Mouse (Mus musculus) heart, postnatal 0 days (tissue): ENCODE results near the gene Gm49711. TPM values are rescaled to one million over a fixed set of nuclear protein-coding genes. Genes with fewer than 3 reads are reported as not detected.

Experiments used
- ATAC-seq: fragments of 200-750 bp; cut with Nextera tagmentation; 2 replicates; pipeline ENCODE4 v1.8.0; 2017; ENCODE audit warnings: low read depth, moderate number of reproducible peaks, moderate library complexity; ENCODE audit not compliant: insufficient read depth
- DNase-seq: peaks from one replicate; pipeline ENCODE4 v3.0.0-alpha.2; 2016; ENCODE audit warnings: low spot score
- H3K27ac ChIP-seq: fragments of 300-500 bp; sonication (generic); 2 replicates; pipeline ENCODE4 v1.5.1; 2014; ENCODE audit warnings: low read depth, mild to moderate bottlenecking
- H3K27me3 ChIP-seq: fragments of 300-500 bp; sonication (generic); 2 replicates; pipeline ENCODE4 v1.6.1; 2014; ENCODE audit warnings: low read length, mixed read lengths; ENCODE audit not compliant: control insufficient read depth, insufficient read depth
- H3K36me3 ChIP-seq: fragments of 300-500 bp; sonication (generic); replicated peaks from 2 replicates; pipeline ENCODE4 v1.6.1; 2014; ENCODE audit warnings: low read length, mixed read lengths; ENCODE audit not compliant: control insufficient read depth, insufficient read depth
- H3K4me1 ChIP-seq: fragments of 300-500 bp; sonication (generic); 2 replicates; pipeline ENCODE4 v1.6.1; 2014; ENCODE audit warnings: antibody characterized with exemption; ENCODE audit not compliant: control insufficient read depth, insufficient read depth
- H3K4me2 ChIP-seq: fragments of 300-500 bp; sonication (generic); 2 replicates; pipeline ENCODE4 v1.6.1; 2014; ENCODE audit warnings: low read depth, mild to moderate bottlenecking, low read length, moderate library complexity
- H3K4me3 ChIP-seq: fragments of 300-500 bp; sonication (generic); 2 replicates; pipeline ENCODE4 v1.5.1; 2014; ENCODE audit warnings: low read depth, low read length
- H3K9ac ChIP-seq: fragments of 300-500 bp; sonication (generic); replicated peaks from 2 replicates; pipeline ENCODE4 v1.6.1; 2014; ENCODE audit warnings: low read depth, low read length, mixed read lengths
- H3K9me3 ChIP-seq: fragments of 300-500 bp; sonication (generic); replicated peaks from 2 replicates; pipeline ENCODE4 v1.6.1; 2016; ENCODE audit warnings: low read length; ENCODE audit not compliant: control insufficient read depth
- CTCF ChIP-seq: IDR thresholded peaks from 2 replicates; pipeline ENCODE4 v1.5.1; 2016; ENCODE audit warnings: antibody characterized with exemption, control low read depth, low read depth
- EP300 ChIP-seq: IDR thresholded peaks from 2 replicates; pipeline ENCODE4 v1.6.1; 2016; ENCODE audit warnings: antibody characterized with exemption, low read depth
- WGBS: fragments of 180-500 bp; shearing (Covaris S2); extraction: QIAGEN DNeasy Blood & Tissue Kit; methylation state at CpG from one replicate; pipeline ENCODE4 v1.1.7; 2014; 5-methylcytosine and 5-hydroxymethylcytosine counted together
- polyA plus RNA-seq: library from polyadenylated mRNA; unstranded; fragments of >200 nt; fragmentation: Nextera tagmentation; extraction: Ambion mirVana; gene quantifications from 2 replicates; pipeline ENCODE4 v1.2.1, GENCODE M21; 2015
- total RNA-seq: library from RNA; depleted of rRNA; stranded (reverse); fragments of >200 nt; gene quantifications from 2 replicates; pipeline ENCODE4 v1.2.3, GENCODE M21; 2014; ENCODE audit warnings: low replicate concordance

Gm49711 gene
- total and polyA plus RNA-seq, 2 experiments from 2014 or later = 0.20 TPM; not detected in 1

GRCm38 (mm10) chr16:92103572-92104331 lies 45.6 kb downstream of the Gm49711 start:
- no peak overlapping the region for H3K4me2 ChIP-seq
- peak; percentile 53 for DNase-seq
- WGBS = 31% methylated on average over 9 of the region's 9 CpGs
- H3K4me3 ChIP-seq = no peak overlapping the region
- H3K27me3 ChIP-seq = no peaks in the 10 kb centered on the region
- H3K9ac ChIP-seq = no peak overlapping the region
- peak overlapping the region; percentile 75 for H3K27ac ChIP-seq
- peaks cover 7% of the 10 kb centered on the region; the same call in 1 of the 2 replicates for H3K4me1 ChIP-seq
- TF ChIP-seq EP300 (no peak), CTCF (peak; percentile 21; the same call in 1 of the 2 replicates)
- ATAC-seq = peak; percentile 83
- no peaks in the 10 kb centered on the region for H3K9me3 ChIP-seq
- H3K36me3 ChIP-seq = peaks cover 18% of the 10 kb centered on the region

- Histone ChIP-seq H3K4me3 (no peak overlapping the region), H3K9me3 (no peaks in the 10 kb centered on the region), H3K27ac (peak overlapping the region; percentile 75), H3K9ac (no peak overlapping the region), H3K4me1 (peaks cover 7% of the 10 kb centered on the region; the same call in 1 of the 2 replicates), H3K4me2 (no peak overlapping the region), H3K27me3 (no peaks in the 10 kb centered on the region), H3K36me3 (peaks cover 18% of the 10 kb centered on the region)
- WGBS = 81% methylated on average over 2 of the region's 2 CpGs
- ATAC-seq (no peak), DNase-seq (no peak)
- TF ChIP-seq EP300 = no peak
- TF ChIP-seq CTCF = no peak
Measured at GRCm38 (mm10) chr16:92104332-92104590, 46.1 kb downstream of the Gm49711 start.

DNA sequence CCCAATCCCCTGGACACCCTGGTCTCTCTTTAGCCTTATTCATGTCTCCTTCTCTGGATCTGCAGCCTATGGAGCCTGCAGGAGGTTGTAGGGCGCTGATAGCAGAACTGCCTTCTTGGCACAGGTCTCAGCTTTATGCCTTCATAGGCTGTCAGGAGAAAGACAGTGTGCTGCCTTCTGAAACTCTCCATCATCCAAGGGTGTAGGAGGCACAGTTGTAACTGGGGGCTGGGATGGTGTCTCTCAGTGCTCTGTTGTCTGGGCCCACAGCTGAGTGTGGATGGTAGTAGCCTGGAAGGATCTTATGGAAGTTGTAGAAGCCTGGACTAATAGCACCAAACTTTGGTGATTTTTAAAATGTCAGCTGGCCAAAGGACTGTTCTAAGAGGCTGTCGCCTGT lies 46.8 kb downstream of the Gm49711 start:
- H3K27me3 ChIP-seq = no peaks in the 10 kb centered on the region
- DNase-seq (no peak), ATAC-seq (no peak)
- H3K9me3 ChIP-seq = no peaks in the 10 kb centered on the region
- no peak overlapping the region for H3K4me3 ChIP-seq
- no peak for TF ChIP-seq CTCF
- TF ChIP-seq EP300 = no peak
- no peak overlapping the region for H3K9ac ChIP-seq
- 95% methylated on average over 2 of the region's 2 CpGs for WGBS
- peaks cover 14% of the 10 kb centered on the region for H3K36me3 ChIP-seq
- H3K4me1 ChIP-seq = peaks cover 7% of the 10 kb centered on the region; the same call in 1 of the 2 replicates
- H3K27ac ChIP-seq = no peak overlapping the region
- no peak overlapping the region for H3K4me2 ChIP-seq

GRCm38 (mm10) chr16:92105631-92106030 lies 47.5 kb downstream of the Gm49711 start:
- DNase-seq (no peak), ATAC-seq (no peak)
- no peak overlapping the region for H3K9ac ChIP-seq

GRCm38 (mm10) chr16:92107346-92107745 lies 49.2 kb downstream of the Gm49711 start:
- Histone ChIP-seq H3K27me3 (no peaks in the 10 kb centered on the region), H3K4me1 (peaks cover 7% of the 10 kb centered on the region; the same call in 1 of the 2 replicates), H3K9me3 (no peaks in the 10 kb centered on the region), H3K4me2 (no peak overlapping the region), H3K4me3 (no peak overlapping the region), H3K27ac (no peak overlapping the region), H3K36me3 (peaks cover 12% of the 10 kb centered on the region), H3K9ac (no peak overlapping the region)
- ATAC-seq = no peak
- no peak for DNase-seq
- TF ChIP-seq EP300 = no peak
- no peak for TF ChIP-seq CTCF
- WGBS = 84% methylated on average over 5 of the region's 5 CpGs

More at GRCm38 (mm10) chr16:92105631-92106030, 47.5 kb downstream of the Gm49711 start:
- WGBS = 83% methylated on average over 3 of the region's 3 CpGs
- peaks cover 7% of the 10 kb centered on the region; the same call in 1 of the 2 replicates for H3K4me1 ChIP-seq
- H3K27me3 ChIP-seq = no peaks in the 10 kb centered on the region
- peaks cover 12% of the 10 kb centered on the region for H3K36me3 ChIP-seq
- H3K27ac ChIP-seq = no peak overlapping the region
- H3K9me3 ChIP-seq = no peaks in the 10 kb centered on the region
- TF ChIP-seq CTCF (no peak), EP300 (no peak)
- no peak overlapping the region for H3K4me3 ChIP-seq
- no peak overlapping the region for H3K4me2 ChIP-seq
